Mouse (Mus musculus): ENCODE data around the gene Vmn1r131.
"Not testable (repeated sequence)": the region's sequence is repeated elsewhere in the genome, so short reads cannot be mapped to it uniquely, and the experiment has no call there.

The Vmn1r131 gene

DNA sequence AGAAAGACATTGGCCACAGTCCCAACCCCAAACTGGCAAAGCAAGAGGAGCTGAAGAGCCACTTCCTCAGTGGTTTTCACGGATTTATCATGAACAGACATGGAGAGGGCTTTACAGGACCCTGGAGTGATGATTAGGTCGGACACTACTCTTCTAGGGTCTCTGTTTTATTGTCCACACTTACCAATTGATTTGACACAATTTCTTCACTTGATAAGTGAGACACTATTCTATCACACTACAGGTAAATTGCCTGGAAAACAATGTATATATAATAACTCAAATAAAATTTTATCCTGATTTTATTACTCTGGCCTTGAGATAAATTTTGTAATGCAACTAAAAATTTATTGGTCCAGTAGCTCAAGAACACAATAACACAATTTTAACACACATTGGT lies at the start of gene Vmn1r131:
Vmn1r131 (minus strand) TSS at position 101 of the 400 bp plus-strand sequence.
- not testable (repeated sequence) for DNase-seq (ENCODE audit: low read depth, low spot score)

- not testable (repeated sequence) for DNase-seq (ENCODE audit: low read depth, low spot score)
Measured at GRCm38 (mm10) chr7:21511480-21511879, 34.4 kb downstream of the Vmn1r131 start, which contains the start of gene Vmn1r130. TSS of gene Vmn1r130 (plus strand) at chr7:21511780.

Data from skeletal muscle tissue, adult 2 months (tissue).